Mouse (Mus musculus) neural tube, embryonic 14.5 days (tissue): Measurements from ENCODE around the gene Ggps1. TPM values are rescaled to one million over a fixed set of nuclear protein-coding genes. Genes with fewer than 3 reads are reported as not detected.
"Not testable (repeated sequence)": the region's sequence is repeated elsewhere in the genome, so short reads cannot be mapped to it uniquely, and the experiment has no call there.

Experiments used
- ATAC-seq: fragments of 200-750 bp; cut with Nextera tagmentation; 2 replicates; pipeline ENCODE4 v1.8.0; 2017; ENCODE audit warnings: low read depth, mild to moderate bottlenecking, moderate TSS enrichment, moderate library complexity
- H3K27ac ChIP-seq: fragments of 300-500 bp; sonication (generic); 2 replicates; pipeline ENCODE4 v1.5.1; 2014; ENCODE audit warnings: low read depth, mild to moderate bottlenecking, control low read depth, low read length, moderate library complexity, mixed read lengths
- H3K27me3 ChIP-seq: fragments of 300-500 bp; sonication (generic); 2 replicates; pipeline ENCODE4 v1.6.1; 2014; ENCODE audit warnings: low read length; ENCODE audit not compliant: control insufficient read depth, insufficient read depth
- H3K36me3 ChIP-seq: fragments of 300-500 bp; sonication (generic); 2 replicates; pipeline ENCODE4 v1.6.1; 2014; ENCODE audit warnings: low read length, mixed read lengths; ENCODE audit not compliant: control insufficient read depth, insufficient read depth
- H3K4me1 ChIP-seq: fragments of 300-500 bp; sonication (generic); 2 replicates; pipeline ENCODE4 v1.6.1; 2014; ENCODE audit warnings: low read length; ENCODE audit not compliant: control insufficient read depth, insufficient read depth
- H3K4me2 ChIP-seq: fragments of 300-500 bp; sonication (generic); 2 replicates; pipeline ENCODE4 v1.6.1; 2014; ENCODE audit warnings: mild to moderate bottlenecking, low read depth, low read length, control low read depth
- H3K4me3 ChIP-seq: fragments of 300-500 bp; sonication (generic); 2 replicates; pipeline ENCODE4 v1.5.1; 2014; ENCODE audit warnings: low read depth, low read length, control low read depth, mixed read lengths
- H3K9ac ChIP-seq: fragments of 300-500 bp; sonication (generic); replicated peaks from 2 replicates; pipeline ENCODE4 v1.6.1; 2014; ENCODE audit warnings: low read depth, mild to moderate bottlenecking, control low read depth, low read length, mixed read lengths
- H3K9me3 ChIP-seq: fragments of 300-500 bp; sonication (generic); 2 replicates; pipeline ENCODE4 v1.6.1; 2016; ENCODE audit warnings: low read length; ENCODE audit not compliant: control insufficient read depth
- WGBS: fragments of 180-500 bp; shearing (Covaris S2); extraction: QIAGEN DNeasy Blood & Tissue Kit; methylation state at CpG from one replicate; pipeline ENCODE4 v1.1.7; 2014; 5-methylcytosine and 5-hydroxymethylcytosine counted together
- polyA plus RNA-seq: library from polyadenylated mRNA; unstranded; fragments of >200 nt; fragmentation: Nextera tagmentation; extraction: Ambion mirVana; gene quantifications from 2 replicates; pipeline ENCODE4 v1.2.1, GENCODE M21; 2014

Gene Ggps1
- polyA plus RNA-seq, 1 experiment from 2014 or later = 97.9 TPM

DNA sequence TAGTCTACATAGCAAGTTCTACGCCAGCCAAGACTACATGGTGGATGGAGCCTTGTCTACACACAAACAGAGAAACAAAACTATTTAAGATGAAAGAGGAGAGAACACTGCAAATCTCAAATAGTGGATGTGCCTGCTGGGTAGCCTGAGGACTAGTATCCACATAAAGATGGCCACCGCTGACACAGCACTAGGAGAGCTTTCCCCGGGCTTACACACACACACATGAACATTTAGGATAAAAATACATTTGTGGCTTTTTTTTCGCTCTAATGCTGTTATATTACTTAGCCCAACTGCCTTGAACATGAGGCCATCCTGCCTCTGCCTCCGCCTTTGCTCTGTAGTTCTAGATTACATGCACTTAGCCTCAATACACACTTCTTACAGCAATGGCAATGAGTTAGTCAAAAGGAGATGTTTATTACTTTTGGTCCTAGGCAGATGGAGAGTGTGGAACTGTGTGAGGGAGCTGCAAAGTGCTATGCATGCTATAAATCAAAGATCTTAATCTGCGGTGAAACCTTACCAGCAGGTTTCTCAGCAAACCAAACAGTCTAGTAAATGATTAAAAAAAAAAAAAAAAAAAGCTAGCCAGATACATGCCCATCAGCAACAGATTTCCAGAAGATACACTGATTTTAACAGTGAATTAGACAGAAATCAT lies 37.0 kb downstream of the Ggps1 start:
- no peaks in the 10 kb centered on the region for H3K27me3 ChIP-seq
- no peak overlapping the region for H3K4me3 ChIP-seq
- 96% methylated on average over 6 of the region's 6 CpGs for WGBS
- no peak overlapping the region for H3K27ac ChIP-seq
- H3K36me3 ChIP-seq = peaks cover 17% of the 10 kb centered on the region
- no peak for ATAC-seq
- no peaks in the 10 kb centered on the region for H3K4me1 ChIP-seq
- H3K9me3 ChIP-seq = no peaks in the 10 kb centered on the region
- H3K9ac ChIP-seq = no peak overlapping the region
- H3K4me2 ChIP-seq = no peak overlapping the region

GRCm38 (mm10) chr13:14025554-14025953 lies 37.7 kb downstream of the Ggps1 start:
- no peak overlapping the region for H3K27ac ChIP-seq
- no peak overlapping the region for H3K4me3 ChIP-seq
- no peak for ATAC-seq
- H3K4me2 ChIP-seq = no peak overlapping the region
- no peaks in the 10 kb centered on the region for H3K27me3 ChIP-seq
- no peak overlapping the region for H3K9ac ChIP-seq
- no peaks in the 10 kb centered on the region for H3K4me1 ChIP-seq
- WGBS = 90% methylated on average over 6 of the region's 6 CpGs
- H3K9me3 ChIP-seq = no peaks in the 10 kb centered on the region
- H3K36me3 ChIP-seq = peaks cover 17% of the 10 kb centered on the region

GRCm38 (mm10) chr13:14021417-14021816 lies 41.9 kb downstream of the Ggps1 start:
- not testable (repeated sequence) for H3K4me1 ChIP-seq, H3K27me3 ChIP-seq, ATAC-seq, H3K9me3 ChIP-seq, H3K9ac ChIP-seq, H3K4me3 ChIP-seq, H3K4me2 ChIP-seq, H3K27ac ChIP-seq
- WGBS = 82% methylated on average over 8 of the region's 12 CpGs
- peaks cover 11% of the 10 kb centered on the region; the same call in 1 of the 2 replicates for H3K36me3 ChIP-seq

DNA sequence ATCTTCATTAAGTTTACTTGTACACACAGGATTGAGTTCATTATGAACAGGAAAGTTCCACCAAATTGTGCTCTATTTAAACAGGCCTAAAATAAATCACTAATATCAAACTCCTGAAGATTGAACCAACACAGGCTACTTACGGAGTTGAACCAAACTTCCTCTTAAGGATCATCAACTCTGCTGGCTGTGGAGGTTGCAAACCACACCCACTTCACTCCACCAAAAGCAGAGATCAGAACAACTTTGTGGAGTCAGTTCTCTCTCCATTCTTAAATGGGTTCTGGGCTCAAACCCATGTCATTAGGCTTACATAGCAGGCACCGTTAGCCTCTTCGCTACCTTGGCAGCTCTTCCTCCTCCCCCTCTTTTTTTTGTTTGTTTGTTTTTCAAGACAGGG lies 44.4 kb downstream of the Ggps1 start:
- Histone ChIP-seq H3K36me3 (peaks cover 18% of the 10 kb centered on the region; the same call in 1 of the 2 replicates), H3K27ac (no peak overlapping the region), H3K4me2 (no peak overlapping the region), H3K9me3 (no peaks in the 10 kb centered on the region), H3K4me3 (no peak overlapping the region), H3K4me1 (no peaks in the 10 kb centered on the region), H3K9ac (no peak overlapping the region), H3K27me3 (no peaks in the 10 kb centered on the region)
- WGBS = 93% methylated on average over 3 of the region's 3 CpGs
- no peak for ATAC-seq

DNA sequence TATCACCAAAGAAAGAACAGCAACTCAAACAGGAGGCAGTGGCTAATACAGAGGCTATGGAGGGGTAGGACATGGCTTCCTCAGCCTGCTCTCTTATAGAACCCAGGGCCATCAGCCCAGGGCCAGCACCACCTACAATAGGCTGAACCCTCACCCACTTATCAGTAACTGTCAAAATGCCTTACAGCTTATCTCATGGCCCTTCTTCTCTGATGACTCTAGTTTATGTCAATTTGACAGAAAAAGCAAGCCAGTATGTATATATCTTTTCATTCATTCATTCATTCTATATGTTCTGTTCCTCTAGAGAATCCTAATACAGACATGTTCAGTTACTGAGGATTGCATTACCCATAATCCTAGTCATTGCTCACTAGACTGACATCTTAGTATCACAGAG lies 45.0 kb downstream of the Ggps1 start:
- H3K36me3 ChIP-seq = peaks cover 19% of the 10 kb centered on the region; the same call in 1 of the 2 replicates
- H3K4me3 ChIP-seq = no peak overlapping the region
- H3K4me2 ChIP-seq = no peak overlapping the region
- no peaks in the 10 kb centered on the region for H3K4me1 ChIP-seq
- no peaks in the 10 kb centered on the region for H3K27me3 ChIP-seq
- no peak overlapping the region for H3K9ac ChIP-seq
- no peak for ATAC-seq
- H3K27ac ChIP-seq = no peak overlapping the region
- no peaks in the 10 kb centered on the region for H3K9me3 ChIP-seq

DNA sequence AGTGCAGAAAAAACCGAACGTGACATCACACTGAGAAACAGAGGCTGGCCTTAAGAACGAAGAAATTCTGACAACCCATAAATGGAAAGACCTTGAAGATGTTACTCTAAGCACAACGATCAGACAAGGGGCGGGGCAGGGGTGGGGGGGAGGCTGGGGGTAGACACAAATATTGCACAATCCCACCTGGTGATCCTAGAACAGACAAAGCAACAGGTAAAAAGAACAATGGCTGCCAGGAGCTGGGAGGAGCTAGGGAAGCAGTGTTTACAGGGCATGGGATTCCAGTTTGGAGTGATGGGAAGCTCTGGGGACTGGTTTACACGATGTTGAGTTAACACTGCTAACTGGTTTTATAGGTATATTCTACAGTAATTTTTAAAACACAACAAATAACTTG lies 47.7 kb downstream of the Ggps1 start:
- Histone ChIP-seq H3K9me3 (no peaks in the 10 kb centered on the region), H3K9ac (no peak overlapping the region), H3K4me1 (no peaks in the 10 kb centered on the region), H3K27me3 (no peaks in the 10 kb centered on the region), H3K4me2 (no peak overlapping the region), H3K4me3 (no peak overlapping the region), H3K36me3 (peaks cover 27% of the 10 kb centered on the region), H3K27ac (no peak overlapping the region)
- ATAC-seq = no peak
- 97% methylated on average over 6 of the region's 6 CpGs for WGBS

GRCm38 (mm10) chr13:14014540-14014939 lies 48.7 kb downstream of the Ggps1 start:
- Histone ChIP-seq H3K4me2 (no peak overlapping the region), H3K4me1 (no peaks in the 10 kb centered on the region), H3K9ac (no peak overlapping the region), H3K27me3 (no peaks in the 10 kb centered on the region), H3K4me3 (no peak overlapping the region), H3K27ac (no peak overlapping the region), H3K36me3 (peaks cover 27% of the 10 kb centered on the region), H3K9me3 (no peaks in the 10 kb centered on the region)
- WGBS = 92% methylated on average over 4 of the region's 4 CpGs
- no peak for ATAC-seq

- Histone ChIP-seq H3K4me3 (no peak overlapping the region), H3K4me1 (no peaks in the 10 kb centered on the region), H3K36me3 (peaks cover 29% of the 10 kb centered on the region), H3K4me2 (no peak overlapping the region), H3K9me3 (no peaks in the 10 kb centered on the region), H3K27me3 (no peaks in the 10 kb centered on the region), H3K27ac (no peak overlapping the region), H3K9ac (no peak overlapping the region)
- WGBS = 93% methylated on average over 2 of the region's 2 CpGs
- ATAC-seq = no peak
These were observed 49.3 kb downstream of the Ggps1 start for GRCm38 (mm10) chr13:14014001-14014400.

DNA sequence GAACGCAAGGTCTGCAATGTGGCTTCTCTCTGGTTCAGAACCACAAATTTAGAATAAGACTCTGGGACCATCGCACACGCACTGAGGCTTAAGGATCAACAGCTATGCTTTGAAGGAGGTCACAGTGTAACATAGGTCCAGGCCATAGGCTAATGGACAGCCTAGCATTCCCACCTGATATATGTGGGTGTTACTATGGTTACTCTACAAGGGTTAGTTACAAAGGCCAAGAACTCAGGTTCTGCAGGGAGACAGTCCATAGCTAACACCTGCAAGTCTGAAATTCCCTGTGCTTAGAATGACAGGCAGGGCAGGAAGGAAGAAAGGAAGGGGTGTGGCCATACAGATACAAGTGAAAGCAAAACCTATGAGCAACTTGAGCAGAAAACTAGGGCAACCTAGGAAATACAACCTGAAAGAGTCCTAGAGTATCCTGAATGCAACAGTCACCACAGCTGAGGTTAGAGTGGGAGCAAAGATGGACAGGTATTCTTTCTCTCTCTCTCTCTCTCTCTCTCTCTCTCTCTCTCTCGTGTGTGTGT lies 51.8 kb downstream of the Ggps1 start:
- Histone ChIP-seq H3K36me3 (peaks cover 27% of the 10 kb centered on the region), H3K4me1 (no peaks in the 10 kb centered on the region), H3K9me3 (no peaks in the 10 kb centered on the region), H3K4me2 (no peak overlapping the region), H3K4me3 (no peak overlapping the region), H3K9ac (no peak overlapping the region), H3K27me3 (no peaks in the 10 kb centered on the region), H3K27ac (no peak overlapping the region)
- 95% methylated on average over 4 of the region's 4 CpGs for WGBS
- no peak for ATAC-seq
